ENCODE assay signal across 21 mouse cellular contexts in the genomic region with DNA sequence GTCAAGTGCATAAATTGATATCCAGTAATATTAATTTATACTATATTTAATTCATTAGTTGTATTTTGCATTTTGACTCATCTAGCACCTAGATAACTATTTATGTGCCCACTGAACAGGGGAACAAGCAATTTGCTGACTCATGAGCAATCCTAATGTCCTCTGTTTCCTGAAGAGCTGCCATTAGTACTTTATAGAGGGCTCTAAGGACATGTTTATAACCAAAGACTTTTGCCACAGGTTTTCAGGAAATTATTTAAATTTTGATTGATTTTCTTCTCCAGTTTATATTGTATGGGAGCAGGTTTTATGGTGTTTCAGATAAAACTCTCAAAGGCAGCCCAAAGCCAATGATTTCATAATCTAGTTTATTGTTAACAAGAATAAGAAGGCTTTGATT.
DNase-seq lines count a peak whose midpoint lies in the region; ATAC-seq and TF ChIP-seq lines count a peak whose summit lies in the region.
"Had no signal": no experiment of that assay in that cellular context is flagged by ENCODE, and none has a peak within 500 bp of the region (broad histone marks: within the 10 kb centered on the region; RNA-seq: fewer than 3 reads in every experiment).

No protein-coding gene starts in this region.

- no peak overlapping the region for H3K4me3 ChIP-seq in midbrain, embryonic 11.5 days (ENCODE audit: low read depth, low read length)
- H3K4me3 ChIP-seq in midbrain, embryonic 10.5 days: no peak overlapping the region
- H3K4me3 ChIP-seq in intestine, embryonic 15.5 days (replicated peaks): no peak overlapping the region
- H3K4me3 ChIP-seq in intestine, postnatal 0 days (ENCODE audit: low read depth, low read length): no peak overlapping the region
- H3K4me3 ChIP-seq in liver, postnatal 0 days (ENCODE audit: low read depth, low read length): no peak overlapping the region
- H3K4me3 ChIP-seq: embryonic facial prominence, embryonic 10.5 days; embryonic facial prominence, embryonic 12.5 days; forebrain, embryonic 13.5 days; forebrain, embryonic 15.5 days had no signal

- peak; percentile 69 for DNase-seq in midbrain, embryonic 11.5 days (ENCODE audit: low spot score, missing footprints)
- DNase-seq in midbrain, embryonic 10.5 days (ENCODE audit: low spot score): no peak
- DNase-seq in cerebellum, adult 9-10 months: no peak
- DNase-seq in liver, postnatal 0 days: no peak
- DNase-seq: adrenal gland, adult 2 months; adrenal gland, postnatal 10 days; adrenal gland, postnatal 25 days; B cell, adult 2 months; cerebellum, adult 11 months; cerebellum, adult 18-20 months; cerebellum, adult 8-10 months; cerebellum, postnatal 14 days; cerebellum, postnatal 36 days; forebrain, postnatal 0 days had no signal

- H3K4me2 ChIP-seq in midbrain, embryonic 11.5 days: no peak overlapping the region
- no peak overlapping the region for H3K4me2 ChIP-seq in intestine, embryonic 15.5 days (replicated peaks)
- H3K4me2 ChIP-seq in intestine, postnatal 0 days (replicated peaks; ENCODE audit: low read depth): no peak overlapping the region
- no peak overlapping the region for H3K4me2 ChIP-seq in liver, postnatal 0 days (ENCODE audit: low read depth, low read length)
- H3K4me2 ChIP-seq: embryonic facial prominence, embryonic 12.5 days; forebrain, embryonic 13.5 days; forebrain, embryonic 15.5 days had no signal

- H3K9ac ChIP-seq in midbrain, embryonic 11.5 days (ENCODE audit: low read length): no peak overlapping the region
- no peak overlapping the region for H3K9ac ChIP-seq in intestine, embryonic 15.5 days
- no peak overlapping the region for H3K9ac ChIP-seq in intestine, postnatal 0 days (ENCODE audit: low read depth, low read length)
- no peak overlapping the region for H3K9ac ChIP-seq in liver, postnatal 0 days (replicated peaks)
- H3K9ac ChIP-seq: embryonic facial prominence, embryonic 12.5 days; forebrain, embryonic 13.5 days; forebrain, embryonic 15.5 days; forebrain, postnatal 0 days had no signal

- no peak for ATAC-seq in midbrain, embryonic 11.5 days (ENCODE audit: low FRiP score)
- peak; percentile 84 for ATAC-seq in intestine, embryonic 15.5 days
- ATAC-seq in intestine, postnatal 0 days: peak; percentile 41; the same call in 1 of the 2 replicates
- ATAC-seq in liver, postnatal 0 days: no peak
- ATAC-seq: CD4-positive, CD25-positive, alpha-beta regulatory T cell, adult 4 months; forebrain, embryonic 13.5 days; forebrain, embryonic 15.5 days; forebrain, postnatal 0 days had no signal

- TF ChIP-seq CTCF in intestine, postnatal 0 days (IDR thresholded peaks at IDR 0.05; ENCODE audit: low read depth): no peak
- TF ChIP-seq CTCF in liver, postnatal 0 days (IDR thresholded peaks at IDR 0.05; ENCODE audit: low read depth): no peak

- no peaks in the 10 kb centered on the region for H3K27me3 ChIP-seq in midbrain, embryonic 11.5 days (ENCODE audit: control insufficient read depth, insufficient read depth, low read length)
- H3K27me3 ChIP-seq in midbrain, embryonic 10.5 days (ENCODE audit: low read depth, poor library complexity, severe bottlenecking): no peaks in the 10 kb centered on the region
- no peaks in the 10 kb centered on the region for H3K27me3 ChIP-seq in intestine, embryonic 15.5 days (replicated peaks)
- H3K27me3 ChIP-seq in intestine, postnatal 0 days (replicated peaks; ENCODE audit: control insufficient read depth, insufficient read depth, low read length): no peaks in the 10 kb centered on the region
- no peaks in the 10 kb centered on the region for H3K27me3 ChIP-seq in liver, postnatal 0 days (ENCODE audit: insufficient read depth, low read length)
- H3K27me3 ChIP-seq: embryonic facial prominence, embryonic 12.5 days; forebrain, embryonic 13.5 days; forebrain, embryonic 15.5 days had no signal

- no peak for TF ChIP-seq EP300 in liver, postnatal 0 days (IDR thresholded peaks at IDR 0.05; ENCODE audit: low read depth)

- H3K4me1 ChIP-seq in midbrain, embryonic 11.5 days (ENCODE audit: control insufficient read depth, insufficient read depth, low read length): no peaks in the 10 kb centered on the region
- no peaks in the 10 kb centered on the region for H3K4me1 ChIP-seq in midbrain, embryonic 10.5 days
- H3K4me1 ChIP-seq in intestine, embryonic 15.5 days (replicated peaks): no peaks in the 10 kb centered on the region
- no peaks in the 10 kb centered on the region for H3K4me1 ChIP-seq in intestine, postnatal 0 days (replicated peaks; ENCODE audit: control insufficient read depth, insufficient read depth, low read length)
- no peaks in the 10 kb centered on the region for H3K4me1 ChIP-seq in liver, postnatal 0 days (ENCODE audit: insufficient read depth)
- H3K4me1 ChIP-seq: embryonic facial prominence, embryonic 10.5 days; forebrain, embryonic 13.5 days; forebrain, embryonic 15.5 days had no signal

- H3K27ac ChIP-seq in midbrain, embryonic 11.5 days (ENCODE audit: low read depth, low read length): no peak overlapping the region
- H3K27ac ChIP-seq in midbrain, embryonic 10.5 days (replicated peaks): no peak overlapping the region
- no peak overlapping the region for H3K27ac ChIP-seq in intestine, embryonic 15.5 days
- H3K27ac ChIP-seq in intestine, postnatal 0 days (ENCODE audit: low read depth, low read length): no peak overlapping the region
- no peak overlapping the region for H3K27ac ChIP-seq in liver, postnatal 0 days (ENCODE audit: low read depth)
- H3K27ac ChIP-seq: embryonic facial prominence, embryonic 10.5 days; embryonic facial prominence, embryonic 12.5 days; forebrain, embryonic 13.5 days; forebrain, embryonic 15.5 days had no signal

- H3K9me3 ChIP-seq in midbrain, embryonic 11.5 days (ENCODE audit: control insufficient read depth, low read length): no peaks in the 10 kb centered on the region
- H3K9me3 ChIP-seq in midbrain, embryonic 10.5 days (replicated peaks): no peaks in the 10 kb centered on the region
- no peaks in the 10 kb centered on the region for H3K9me3 ChIP-seq in intestine, embryonic 15.5 days
- H3K9me3 ChIP-seq in intestine, postnatal 0 days (ENCODE audit: control insufficient read depth): no peaks in the 10 kb centered on the region
- H3K9me3 ChIP-seq in liver, postnatal 0 days (ENCODE audit: low read length): no peaks in the 10 kb centered on the region
- H3K9me3 ChIP-seq: embryonic facial prominence, embryonic 10.5 days; embryonic facial prominence, embryonic 12.5 days; forebrain, embryonic 13.5 days; forebrain, embryonic 15.5 days had no signal

- no peaks in the 10 kb centered on the region for H3K36me3 ChIP-seq in midbrain, embryonic 11.5 days (ENCODE audit: control insufficient read depth, insufficient read depth, low read length)
- H3K36me3 ChIP-seq in midbrain, embryonic 10.5 days: no peaks in the 10 kb centered on the region
- H3K36me3 ChIP-seq in intestine, embryonic 15.5 days: no peaks in the 10 kb centered on the region
- no peaks in the 10 kb centered on the region for H3K36me3 ChIP-seq in intestine, postnatal 0 days (ENCODE audit: control insufficient read depth, insufficient read depth)
- no peaks in the 10 kb centered on the region for H3K36me3 ChIP-seq in liver, postnatal 0 days (replicated peaks; ENCODE audit: insufficient read depth, low read length)
- H3K36me3 ChIP-seq: embryonic facial prominence, embryonic 10.5 days; embryonic facial prominence, embryonic 12.5 days; forebrain, embryonic 15.5 days had no signal

Comparison
In these comparisons a context has a peak if more than half of its experiments do, and no peak if none do; other contexts are left out.
1. ATAC-seq: peak in intestine, embryonic 15.5 days (single experiment) and intestine, postnatal 0 days (single experiment); none in midbrain, embryonic 11.5 days (single experiment) and liver, postnatal 0 days (single experiment).